Mouse (Mus musculus) stomach, postnatal 0 days (tissue): ENCODE data around the gene Atp4a. TPM values are rescaled to one million over a fixed set of nuclear protein-coding genes. Genes with fewer than 3 reads are reported as not detected.
A peak's percentile ranks its signal among the peaks of the same experiment; 100 is the strongest.

Experiments used
- ATAC-seq: fragments of 200-750 bp; cut with Nextera tagmentation; 2 replicates; pipeline ENCODE4 v1.8.0; 2017; ENCODE audit not compliant: low FRiP score, low TSS enrichment
- DNase-seq: peaks from one replicate; pipeline ENCODE4 v3.0.0-alpha.2; 2016; ENCODE audit warnings: low spot score
- H3K27ac ChIP-seq: fragments of 300-500 bp; sonication (generic); replicated peaks from 2 replicates; pipeline ENCODE4 v1.5.1; 2014; ENCODE audit warnings: mild to moderate bottlenecking, control low read depth
- H3K27me3 ChIP-seq: fragments of 300-500 bp; sonication (generic); 2 replicates; pipeline ENCODE4 v1.6.1; 2014; ENCODE audit warnings: low read length; ENCODE audit not compliant: control insufficient read depth, insufficient read depth
- H3K36me3 ChIP-seq: fragments of 300-500 bp; sonication (generic); 2 replicates; pipeline ENCODE4 v1.6.1; 2014; ENCODE audit warnings: low read length, mixed read lengths; ENCODE audit not compliant: control insufficient read depth, insufficient read depth
- H3K4me1 ChIP-seq: fragments of 300-500 bp; sonication (generic); replicated peaks from 2 replicates; pipeline ENCODE4 v1.6.1; 2014; ENCODE audit warnings: antibody characterized with exemption; ENCODE audit not compliant: control insufficient read depth, insufficient read depth
- H3K4me2 ChIP-seq: fragments of 300-500 bp; sonication (generic); replicated peaks from 2 replicates; pipeline ENCODE4 v1.6.1; 2014; ENCODE audit warnings: low read depth, mild to moderate bottlenecking, control low read depth, moderate library complexity
- H3K4me3 ChIP-seq: fragments of 300-500 bp; sonication (generic); 2 replicates; pipeline ENCODE4 v1.5.1; 2014; ENCODE audit warnings: low read depth, low read length, control low read depth
- H3K9ac ChIP-seq: fragments of 300-500 bp; sonication (generic); 2 replicates; pipeline ENCODE4 v1.6.1; 2014; ENCODE audit warnings: mild to moderate bottlenecking, low read length, control low read depth, mixed read lengths
- H3K9me3 ChIP-seq: fragments of 300-500 bp; sonication (generic); 2 replicates; pipeline ENCODE4 v1.6.1; 2016; ENCODE audit warnings: low read length; ENCODE audit not compliant: control insufficient read depth
- CTCF ChIP-seq: IDR thresholded peaks from 2 replicates; pipeline ENCODE4 v1.5.1; 2016; ENCODE audit warnings: antibody characterized with exemption, low read depth, mild to moderate bottlenecking, moderate library complexity
- EP300 ChIP-seq: optimal IDR thresholded peaks from 2 replicates; pipeline ENCODE3; 2016; ENCODE audit warnings: antibody characterized with exemption
- WGBS: fragments of 180-500 bp; shearing (Covaris S2); extraction: QIAGEN DNeasy Blood & Tissue Kit; methylation state at CpG from one replicate; pipeline ENCODE4 v1.1.7; 2014; 5-methylcytosine and 5-hydroxymethylcytosine counted together
- polyA plus RNA-seq: library from polyadenylated mRNA; unstranded; fragments of >200 nt; fragmentation: Nextera tagmentation; extraction: Ambion mirVana; gene quantifications from 2 replicates; pipeline ENCODE4 v1.2.1, GENCODE M21; 2015

Gene Atp4a
- polyA plus RNA-seq, result 601 and 695 TPM in 2 replicates

DNA sequence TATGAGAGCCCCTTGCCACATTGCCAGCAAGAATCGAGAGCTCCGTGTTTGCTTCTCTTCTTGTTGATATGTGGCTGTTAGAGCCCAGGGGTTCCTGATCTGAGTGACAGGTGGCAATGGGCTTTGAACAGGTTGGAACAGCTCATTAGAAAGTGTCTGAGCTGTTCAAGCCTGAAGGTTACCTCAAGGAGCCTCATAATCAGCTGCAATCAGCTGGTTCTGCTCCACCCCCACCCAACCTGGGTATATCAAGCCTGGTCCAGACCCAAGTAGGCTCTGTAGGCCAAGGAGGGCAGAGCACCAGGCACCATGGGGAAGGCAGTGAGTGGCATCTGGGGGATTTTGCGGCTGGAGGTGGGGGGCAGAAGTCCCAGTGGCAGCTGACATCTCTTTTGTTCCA, at the start of gene Atp4a:
TSS of gene Atp4a (plus strand) at position 268 of the 400 bp plus-strand sequence.
- H3K4me3 ChIP-seq, result no peak within 1 kb of the TSS
- no peaks in the 10 kb centered on the region for H3K4me1 ChIP-seq
- DNase-seq (no peak), ATAC-seq (no peak)
- no peak for TF ChIP-seq EP300
- TF ChIP-seq CTCF, result no peak
- H3K27me3 ChIP-seq, result no peaks in the 10 kb centered on the region
- H3K36me3 ChIP-seq, result no peaks in the 10 kb centered on the region
- H3K9me3 ChIP-seq, result no peaks in the 10 kb centered on the region
- H3K9ac ChIP-seq, result no peak within 1 kb of the TSS
- WGBS, result 81% methylated on average over 3 of the region's 3 CpGs
- H3K4me2 ChIP-seq, result no peak within 1 kb of the TSS
- H3K27ac ChIP-seq, result no peak within 1 kb of the TSS

DNA sequence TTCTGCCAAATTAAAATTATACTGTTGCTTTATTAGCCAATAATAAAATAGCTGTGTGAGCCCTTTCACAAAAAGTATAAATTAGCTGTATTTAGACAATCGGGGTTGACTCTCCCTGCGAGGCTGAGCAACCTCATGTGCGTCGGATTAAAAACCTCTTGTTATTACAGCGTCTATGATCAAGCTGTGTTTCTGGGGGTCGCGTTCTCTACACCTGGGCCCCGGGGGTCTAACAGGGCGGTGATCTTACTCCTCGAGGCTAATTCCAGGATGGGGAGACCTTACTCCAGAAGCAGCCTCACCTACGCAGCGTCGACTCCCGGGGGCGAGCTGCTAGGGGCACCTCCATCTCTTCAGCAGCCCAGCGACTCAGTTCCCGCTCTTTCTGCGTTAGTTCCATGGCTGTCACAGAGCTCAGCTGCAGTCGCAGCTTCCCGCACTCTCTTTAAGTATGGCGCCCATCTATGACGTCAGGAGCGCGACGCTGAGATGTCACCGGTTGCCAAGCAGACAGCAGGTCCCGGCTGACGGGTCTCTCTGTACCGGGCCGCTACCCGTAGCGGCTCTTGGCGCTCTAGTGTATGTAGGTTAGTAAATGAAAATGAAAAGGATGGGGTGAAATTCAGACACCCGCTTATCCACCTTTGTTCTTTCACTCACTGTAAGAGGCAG, 47.3 kb upstream of the Atp4a start, which contains the start of gene Haus5:
TSS of gene Haus5 (minus strand) at position 466 of the 672 bp plus-strand sequence.
- TF ChIP-seq CTCF (no peak), EP300 (no peak)
- DNase-seq (peak; percentile 95), ATAC-seq (peak; percentile 94)
- H3K27me3 ChIP-seq, result no peaks in the 10 kb centered on the region
- H3K4me2 ChIP-seq, result peak within 1 kb of the TSS; percentile 84
- peaks cover 3% of the 10 kb centered on the region; the same call in 1 of the 2 replicates for H3K4me1 ChIP-seq
- H3K27ac ChIP-seq, result no peak within 1 kb of the TSS
- H3K9me3 ChIP-seq, result no peaks in the 10 kb centered on the region
- H3K4me3 ChIP-seq, result peak within 1 kb of the TSS; percentile 59
- H3K9ac ChIP-seq, result peak within 1 kb of the TSS; percentile 73
- no peaks in the 10 kb centered on the region for H3K36me3 ChIP-seq
- 1% methylated on average over 34 of the region's 34 CpGs for WGBS

DNA sequence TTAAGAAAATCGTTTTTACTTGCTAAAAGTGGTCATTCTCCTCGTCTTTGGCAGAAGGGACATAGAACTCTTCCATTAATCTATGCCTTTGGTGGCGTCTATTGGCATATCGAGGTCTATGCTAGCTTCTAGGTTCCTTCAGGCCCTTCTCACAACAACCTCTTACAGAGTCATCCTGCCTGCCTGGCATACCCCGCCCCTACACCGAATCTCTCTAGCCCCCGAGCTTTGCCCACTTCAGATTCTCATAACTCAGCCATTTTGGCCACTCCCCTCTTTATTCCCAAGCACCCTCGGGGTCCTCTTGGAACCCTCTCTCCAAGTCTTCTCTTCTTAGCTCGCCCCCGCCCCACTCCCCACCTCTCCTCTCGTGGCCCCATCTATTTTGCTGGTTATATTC, 46.7 kb upstream of the Atp4a start:
- H3K27ac ChIP-seq, result no peak overlapping the region
- H3K4me3 ChIP-seq, result peak overlapping the region; percentile 59
- no peaks in the 10 kb centered on the region for H3K9me3 ChIP-seq
- ATAC-seq (peak; percentile 13; the same call in 1 of the 2 replicates), DNase-seq (no peak)
- no peaks in the 10 kb centered on the region for H3K36me3 ChIP-seq
- WGBS, result 2% methylated on average over 11 of the region's 11 CpGs
- no peaks in the 10 kb centered on the region for H3K27me3 ChIP-seq
- peak overlapping the region; percentile 73 for H3K9ac ChIP-seq
- peaks cover 3% of the 10 kb centered on the region; the same call in 1 of the 2 replicates for H3K4me1 ChIP-seq
- TF ChIP-seq EP300, result no peak
- no peak for TF ChIP-seq CTCF
- H3K4me2 ChIP-seq, result peak overlapping the region; percentile 84

DNA sequence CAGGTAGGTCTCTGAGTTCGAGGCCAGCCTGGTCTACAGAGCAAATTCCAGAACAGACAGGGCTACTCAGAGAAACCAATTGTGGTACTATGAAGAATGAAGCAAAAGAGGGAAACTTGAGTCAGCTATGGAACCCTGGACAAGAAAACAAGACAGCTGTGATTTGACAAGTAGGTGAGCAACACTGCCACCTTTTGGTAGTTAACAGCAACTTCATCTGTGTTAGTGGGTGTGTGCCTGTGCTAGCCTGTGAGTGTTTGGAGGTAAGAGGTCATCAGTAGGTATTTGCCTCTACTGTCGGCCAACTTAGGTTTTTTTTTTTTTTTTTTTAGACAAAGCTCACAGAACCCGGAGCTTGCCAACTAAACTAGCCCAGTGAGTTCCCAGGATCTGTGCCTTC, 42.8 kb upstream of the Atp4a start:
- DNase-seq (no peak), ATAC-seq (no peak)
- Histone ChIP-seq H3K27me3 (no peaks in the 10 kb centered on the region), H3K9me3 (no peaks in the 10 kb centered on the region), H3K27ac (no peak overlapping the region), H3K4me3 (no peak overlapping the region), H3K4me1 (peaks cover 3% of the 10 kb centered on the region; the same call in 1 of the 2 replicates), H3K9ac (no peak overlapping the region), H3K36me3 (no peaks in the 10 kb centered on the region), H3K4me2 (no peak overlapping the region)
- TF ChIP-seq CTCF, result peak; percentile 69
- no peak for TF ChIP-seq EP300
- 29% methylated on average over 3 of the region's 3 CpGs for WGBS

DNA sequence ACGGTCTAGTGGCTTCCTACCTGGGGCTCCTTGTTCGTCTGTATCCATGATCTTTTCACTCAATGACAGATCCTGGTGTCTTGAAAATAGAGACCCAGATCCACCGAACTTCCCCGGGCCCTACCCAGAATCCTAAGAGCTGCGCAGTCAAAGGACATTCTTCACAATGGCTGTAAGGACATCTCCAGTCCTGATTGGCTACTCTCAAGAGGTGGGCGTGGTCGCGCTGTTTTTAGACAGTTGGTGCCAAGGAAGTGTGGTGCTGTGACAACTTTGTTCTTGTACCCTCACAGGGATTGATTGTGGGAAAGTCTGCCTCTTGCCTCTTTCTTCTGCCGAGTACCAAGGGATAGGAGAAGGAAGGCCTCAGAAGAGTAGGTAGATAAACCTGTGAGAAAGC, 40.5 kb upstream of the Atp4a start, which contains the start of gene Pmis2:
TSS of gene Pmis2 (minus strand) at position 126 of the 400 bp plus-strand sequence.
- WGBS, result 72% methylated on average over 9 of the region's 9 CpGs
- DNase-seq, result no peak

More for the DNA sequence above, 40.5 kb upstream of the Atp4a start, which contains the start of gene Pmis2:
- H3K36me3 ChIP-seq, result no peaks in the 10 kb centered on the region
- no peaks in the 10 kb centered on the region for H3K4me1 ChIP-seq
- TF ChIP-seq EP300 (no peak), CTCF (no peak)
- H3K9me3 ChIP-seq, result no peaks in the 10 kb centered on the region
- H3K4me2 ChIP-seq, result no peak within 1 kb of the TSS
- no peak within 1 kb of the TSS for H3K4me3 ChIP-seq
- no peak within 1 kb of the TSS for H3K9ac ChIP-seq
- no peak for ATAC-seq
- no peak within 1 kb of the TSS for H3K27ac ChIP-seq
- H3K27me3 ChIP-seq, result no peaks in the 10 kb centered on the region
